Mouse (Mus musculus): ENCODE data around the gene Ifi27.

GRCm38 (mm10) chr12:103445060-103445459 is 11.0 kb downstream of the Ifi27 start:
- no peak for TF ChIP-seq GATA1 (IDR thresholded peaks at IDR 0.05; ENCODE audit: borderline replicate concordance, low read length)
- no peak for TF ChIP-seq CTCF (IDR thresholded peaks at IDR 0.05; ENCODE audit: low read depth, low read length)

Data from G1E (cell line).